ENCODE assay signal across 28 mouse cellular contexts in genomic region chr5:81064026-81064425, GRCm38 (mm10).
"Had no signal": no experiment of that assay in that cellular context is flagged by ENCODE, and none has a peak within 500 bp of the region (broad histone marks: within the 10 kb centered on the region; RNA-seq: fewer than 3 reads in every experiment).

No protein-coding gene starts in this region.

- H3K9me3 ChIP-seq: heart, embryonic 13.5 days; heart, embryonic 15.5 days; hindbrain, embryonic 10.5 days; hindbrain, embryonic 12.5 days; intestine, embryonic 15.5 days; limb, embryonic 10.5 days; limb, embryonic 12.5 days; liver, embryonic 13.5 days; liver, embryonic 15.5 days had no signal

- ATAC-seq: hindbrain, embryonic 16.5 days; inflammation-experienced regulatory T-cells, adult 6 months; intestine, embryonic 15.5 days; intestine, postnatal 0 days had no signal

- H3K9ac ChIP-seq: heart, embryonic 13.5 days; heart, embryonic 15.5 days; hindbrain, embryonic 12.5 days; hindbrain, embryonic 14.5 days; intestine, embryonic 15.5 days; limb, embryonic 12.5 days; liver, embryonic 13.5 days; liver, embryonic 15.5 days had no signal

- DNase-seq: gastrocnemius, postnatal 14 days; gastrocnemius, postnatal 36 days; heart, adult 11 months; heart, adult 2 months; heart, postnatal 4 days; kidney, adult 18-20 months; kidney, adult 8-10 months; kidney, postnatal 10 days; kidney, postnatal 25 days; kidney, postnatal 4 days; layer of hippocampus, adult 9-11 months; liver; liver, embryonic 13.5 days had no signal

- H3K36me3 ChIP-seq: heart, embryonic 13.5 days; heart, embryonic 15.5 days; hindbrain, embryonic 10.5 days; hindbrain, embryonic 12.5 days; intestine, embryonic 15.5 days; limb, embryonic 10.5 days; limb, embryonic 12.5 days; liver, embryonic 13.5 days; liver, embryonic 15.5 days had no signal

- H3K27ac ChIP-seq: heart, adult 2 months; heart, embryonic 13.5 days; heart, embryonic 15.5 days; hindbrain, embryonic 10.5 days; hindbrain, embryonic 12.5 days; hindbrain, embryonic 14.5 days; intestine, embryonic 15.5 days; left cerebral cortex, adult 2 months; limb, embryonic 10.5 days; limb, embryonic 12.5 days; liver, embryonic 13.5 days; liver, embryonic 15.5 days had no signal

- H3K4me2 ChIP-seq: heart, embryonic 11.5 days; heart, embryonic 13.5 days; heart, embryonic 15.5 days; hindbrain, embryonic 12.5 days; hindbrain, embryonic 14.5 days; intestine, embryonic 15.5 days; limb, embryonic 12.5 days; liver, embryonic 11.5 days; liver, embryonic 13.5 days; liver, embryonic 15.5 days had no signal

- H3K4me3 ChIP-seq: heart, adult 2 months; heart, embryonic 13.5 days; heart, embryonic 15.5 days; hindbrain, embryonic 10.5 days; hindbrain, embryonic 12.5 days; intestine, embryonic 15.5 days; left cerebral cortex, adult 2 months; limb, embryonic 10.5 days; limb, embryonic 12.5 days; liver, embryonic 13.5 days; liver, embryonic 15.5 days had no signal

- H3K27me3 ChIP-seq: heart, embryonic 13.5 days; heart, embryonic 15.5 days; hindbrain, embryonic 12.5 days; intestine, embryonic 15.5 days; limb, embryonic 12.5 days; liver, embryonic 13.5 days; liver, embryonic 15.5 days had no signal

- H3K4me1 ChIP-seq: intestine, embryonic 15.5 days; liver, embryonic 13.5 days; liver, embryonic 15.5 days had no signal
